Mouse (Mus musculus) lung, postnatal 10 days (tissue): ENCODE data around the gene Capn1.
A peak's percentile ranks its signal among the peaks of the same experiment; 100 is the strongest.

ENCODE experiments used
- DNase-seq: peaks from one replicate; pipeline ENCODE4 v3.0.0; 2021

The Capn1 gene

DNA sequence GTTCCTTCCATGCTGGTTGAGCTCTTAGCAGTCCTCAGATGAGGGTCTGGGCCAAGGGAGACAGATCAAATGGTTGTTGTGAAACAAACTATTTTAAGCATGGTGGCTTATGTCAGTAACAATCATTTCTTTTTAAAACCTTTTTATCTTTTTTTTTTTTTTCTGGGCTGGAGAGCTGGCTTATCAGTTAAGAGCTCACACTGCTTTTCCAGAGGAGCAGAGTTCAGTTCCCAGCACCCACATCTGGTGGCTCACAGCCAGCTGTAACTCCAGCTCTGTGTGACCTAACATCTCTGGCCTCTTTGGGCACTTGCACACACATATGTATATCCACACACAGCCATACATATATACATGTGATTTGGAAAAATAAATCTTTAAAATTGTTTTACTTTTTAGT lies 22.0 kb upstream of the Capn1 start:
- no peak for DNase-seq

DNA sequence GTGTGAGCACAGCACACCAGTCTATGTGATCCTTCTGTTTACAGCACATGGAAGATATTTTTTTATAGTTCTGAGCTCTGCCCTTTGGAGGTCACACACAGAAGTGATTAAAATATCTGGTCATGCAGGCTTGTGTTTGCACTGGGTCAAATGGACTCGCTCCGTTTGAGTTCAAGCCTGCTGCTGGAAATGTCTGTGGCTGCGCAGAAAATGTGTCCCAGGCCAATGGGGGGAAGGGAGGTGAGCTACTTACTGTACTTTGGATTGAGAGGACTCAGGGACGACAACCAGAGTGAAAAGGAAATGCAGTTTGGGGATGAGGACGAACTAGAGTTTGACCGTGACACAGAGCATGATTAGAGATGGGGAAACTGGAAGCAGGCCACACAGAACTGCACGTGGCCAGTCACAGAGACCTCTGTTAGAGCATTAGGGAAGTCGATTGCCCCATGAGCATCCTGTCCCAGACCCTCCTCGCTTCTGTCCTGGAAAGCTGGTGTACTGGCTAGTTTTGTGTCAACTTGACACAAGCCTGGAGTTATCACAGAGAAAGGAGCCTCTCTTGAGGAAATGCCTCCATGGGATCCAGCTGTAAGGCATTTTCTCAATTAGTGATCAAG lies 20.4 kb upstream of the Capn1 start:
- no peak for DNase-seq

DNA sequence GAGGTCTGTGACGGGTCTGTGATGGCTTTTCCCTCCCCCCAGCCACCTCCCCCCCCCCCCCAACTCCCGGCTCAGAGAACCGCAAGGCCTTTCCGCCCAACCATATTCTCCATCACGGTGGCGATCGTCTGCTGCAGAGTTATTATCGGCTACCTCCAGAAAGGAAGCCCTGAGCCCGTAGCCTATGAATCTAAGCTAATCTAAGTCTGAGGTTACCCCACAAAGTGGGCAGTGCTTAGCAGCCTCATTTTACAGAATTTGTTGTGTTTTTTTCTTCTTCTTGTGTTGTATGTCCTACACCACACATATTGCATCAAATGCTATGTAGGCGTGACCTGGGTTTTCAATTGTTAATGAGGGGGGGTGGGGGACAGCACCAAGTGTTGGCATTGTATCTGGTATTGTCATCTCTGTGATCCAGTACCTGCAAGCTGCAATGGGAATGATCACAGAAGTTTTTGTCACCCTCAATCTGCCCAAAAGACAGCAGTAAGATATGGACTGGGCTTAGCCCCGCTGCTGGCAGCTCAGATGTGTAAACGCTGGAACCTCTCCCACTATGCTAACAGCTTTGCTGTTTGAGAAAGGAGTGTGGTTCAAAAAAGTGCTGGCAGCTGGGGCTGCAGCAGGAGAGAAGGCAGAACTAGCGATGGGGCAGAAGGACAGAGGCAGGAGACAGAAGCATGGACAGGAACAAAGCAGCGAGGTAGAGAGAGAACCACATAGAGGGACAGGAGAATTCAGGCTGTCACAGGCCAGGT lies 15.0 kb upstream of the Capn1 start:
- no peak for DNase-seq

DNA sequence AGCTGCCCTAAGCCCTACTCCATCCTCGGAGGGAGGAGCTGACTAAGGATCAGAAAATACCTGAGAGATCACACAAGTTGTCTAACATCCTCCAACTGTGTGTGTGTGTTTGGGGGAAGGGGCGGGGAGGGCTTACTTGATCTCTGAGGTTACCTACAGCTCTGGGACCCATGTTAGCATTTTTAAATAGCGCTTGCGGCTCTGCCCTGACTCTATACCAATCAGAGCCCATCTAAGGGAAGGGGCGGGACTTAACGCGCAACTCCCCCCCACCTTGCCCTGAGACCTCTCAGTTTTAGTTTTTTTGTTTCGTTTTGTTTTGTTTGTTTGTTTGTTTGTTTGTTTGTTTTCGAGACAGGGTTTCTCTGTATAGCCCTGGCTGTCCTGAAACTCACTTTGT lies 13.7 kb upstream of the Capn1 start:
- DNase-seq, result no peak

DNA sequence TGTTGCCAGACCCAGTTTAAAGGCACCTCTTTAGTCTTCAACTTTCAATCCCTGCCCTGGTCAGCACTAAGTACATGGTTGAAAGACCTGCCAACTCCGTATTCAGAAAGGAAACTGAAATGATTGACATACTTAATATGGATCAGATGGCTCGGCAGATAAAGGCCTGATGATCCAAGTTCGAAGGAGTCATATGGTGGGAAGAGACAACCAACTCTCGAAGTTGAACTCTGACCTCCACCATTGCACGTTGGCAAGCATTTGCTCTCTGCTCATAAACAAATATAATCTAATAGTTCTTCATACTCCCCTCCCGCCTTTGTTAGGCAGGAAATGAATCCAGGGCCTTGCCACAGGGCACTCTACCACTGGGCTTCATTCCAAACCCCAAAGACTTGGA lies 13.3 kb upstream of the Capn1 start:
- DNase-seq, result peak; percentile 43

DNA sequence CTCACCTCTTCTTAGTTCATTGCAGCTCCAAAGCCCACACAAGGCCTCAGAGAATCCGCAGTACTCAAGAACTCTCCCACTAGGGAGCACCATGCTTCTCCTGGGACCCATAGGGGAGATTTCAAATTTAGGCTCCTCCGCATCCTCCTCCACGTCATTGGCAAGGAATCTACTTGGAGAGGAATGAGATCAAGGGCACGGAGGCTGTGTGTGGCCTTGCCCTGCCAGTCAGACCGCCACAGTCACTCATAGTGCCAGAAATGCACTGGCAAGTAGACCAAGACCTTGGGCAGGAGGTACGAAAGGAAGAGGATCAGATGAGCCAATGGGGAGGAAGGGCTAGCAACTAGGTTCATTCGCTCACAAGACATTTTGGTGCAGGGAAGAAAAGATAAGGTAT lies 8.2 kb upstream of the Capn1 start:
- no peak for DNase-seq

DNA sequence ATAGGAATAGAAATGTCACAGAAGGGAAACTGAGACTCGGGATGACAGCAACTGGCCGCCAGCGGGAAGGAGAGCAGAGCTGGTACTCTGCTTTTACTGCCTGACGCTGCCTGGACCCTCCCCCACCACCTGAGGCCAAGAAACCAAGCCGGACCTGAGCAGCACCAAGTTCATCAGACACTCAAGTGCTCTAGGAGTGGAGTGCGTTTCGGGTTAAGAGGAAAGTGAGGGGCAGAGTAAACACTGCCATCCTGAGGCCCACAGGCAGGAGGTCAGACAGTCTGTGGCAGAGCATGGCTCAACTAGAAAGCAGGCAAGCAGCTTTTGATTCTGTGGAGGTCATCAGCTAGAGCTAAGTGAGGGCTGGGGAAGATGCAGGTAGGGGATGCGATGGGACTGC lies 7.4 kb upstream of the Capn1 start:
- no peak for DNase-seq

DNA sequence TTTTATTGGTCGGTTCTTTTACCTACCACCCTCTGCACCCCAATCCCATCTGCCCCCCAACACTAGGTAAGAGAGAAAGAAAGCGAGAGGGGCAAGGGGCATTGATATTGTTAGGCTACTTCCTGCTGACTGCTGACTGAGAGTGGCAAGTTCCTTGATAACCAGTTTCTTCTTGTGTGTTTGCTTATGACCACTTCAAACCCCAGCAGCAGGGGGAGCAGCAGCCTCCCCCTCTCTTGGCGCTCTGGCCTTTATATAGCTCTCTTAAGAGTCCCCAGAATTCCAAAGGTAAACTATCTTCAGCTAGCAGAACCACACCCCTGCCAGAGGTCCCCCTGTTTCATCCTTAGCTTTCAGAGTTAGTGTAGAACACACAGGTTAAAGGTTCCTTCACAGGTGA lies 4.6 kb upstream of the Capn1 start:
- DNase-seq, result no peak

DNA sequence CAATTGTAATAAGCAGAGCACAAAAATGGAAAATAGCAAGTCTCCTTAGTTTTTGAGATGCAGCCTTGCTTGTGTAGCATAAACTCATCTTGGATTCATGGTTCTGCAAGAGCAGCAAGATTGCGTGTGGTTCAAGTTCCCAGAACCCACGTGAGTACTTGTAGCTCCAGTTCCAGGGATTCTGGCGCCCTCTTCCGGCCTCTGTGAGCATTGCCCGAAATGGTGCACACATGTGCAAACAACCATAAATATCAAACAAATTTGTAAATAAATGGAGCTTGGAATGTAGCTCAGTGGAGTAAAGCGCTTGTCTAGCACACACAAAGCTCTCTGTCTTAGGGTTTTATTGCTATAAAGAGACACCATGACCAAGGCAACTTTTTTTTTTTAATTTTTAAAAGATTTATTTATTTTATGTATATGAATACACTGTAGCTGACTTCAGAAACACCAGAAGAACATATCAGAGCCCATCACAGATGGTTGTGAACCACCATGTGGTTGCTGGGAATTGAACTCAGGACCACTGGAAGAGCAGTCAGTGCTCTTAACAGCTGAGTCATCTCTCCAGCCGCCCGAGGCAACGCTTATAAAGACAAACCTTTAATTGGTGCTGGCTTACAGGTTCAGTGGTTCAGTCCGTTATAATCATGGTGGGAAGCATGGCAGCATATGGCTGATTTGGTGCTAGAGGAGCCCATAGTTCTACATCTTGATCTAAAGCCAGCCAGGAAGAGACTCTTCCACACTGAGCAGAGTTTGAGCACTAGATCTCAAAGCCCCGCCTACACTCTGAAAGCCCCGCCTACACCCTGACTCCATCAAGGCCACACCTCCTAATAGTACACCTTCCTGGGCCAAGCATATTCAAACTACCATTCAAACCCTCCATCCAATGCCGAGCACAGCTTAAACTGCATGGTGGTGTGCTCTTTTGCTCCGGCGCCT lies 2.7 kb upstream of the Capn1 start:
- DNase-seq, result peak; percentile 95

DNA sequence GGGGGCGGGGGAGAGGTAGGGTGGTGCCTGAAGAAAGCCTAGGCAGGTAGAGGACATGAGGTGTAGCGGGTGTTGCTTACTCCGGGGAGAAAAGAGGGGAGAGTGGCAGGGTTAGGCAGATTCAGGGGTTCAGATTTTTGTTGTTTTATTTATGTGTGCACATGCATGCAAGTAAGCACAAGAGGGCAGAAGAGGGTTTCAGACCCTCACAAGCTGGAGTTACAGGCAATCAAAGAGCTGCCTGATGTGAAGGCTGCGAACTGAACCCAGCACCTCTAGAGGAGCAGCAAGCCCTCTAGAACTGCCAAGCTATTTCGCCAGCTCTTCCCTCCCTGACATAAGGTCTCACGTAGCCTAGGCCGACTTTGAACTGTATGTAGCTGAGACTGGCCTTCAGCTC lies 835 bp upstream of the Capn1 start:
- DNase-seq, result peak; percentile 27

DNA sequence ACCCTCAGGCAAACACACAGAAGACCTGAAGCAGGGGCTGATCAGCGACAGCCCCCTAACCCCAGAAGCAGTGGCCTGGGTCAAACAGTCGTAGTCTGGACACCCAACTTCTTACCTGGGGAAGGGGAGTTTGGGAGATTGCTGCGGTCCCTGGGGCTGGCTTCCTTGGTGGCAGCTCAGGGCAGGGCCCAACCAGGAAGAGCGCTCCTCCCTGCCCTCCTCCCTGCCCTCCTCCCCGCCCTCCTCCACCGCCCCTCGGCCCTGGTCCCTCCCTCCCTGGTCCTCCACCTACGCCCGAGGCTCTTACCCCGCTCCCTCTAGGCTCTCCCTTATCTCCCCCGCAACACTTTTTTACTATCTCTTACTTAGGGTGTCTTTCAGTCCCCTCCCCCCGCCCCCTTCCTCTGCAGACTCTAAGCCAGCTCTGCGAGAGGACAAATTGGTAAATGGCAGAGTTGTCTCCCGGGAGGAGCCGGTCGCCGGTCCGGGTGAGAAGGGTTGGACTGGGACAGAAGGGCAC lies 646 bp downstream of the Capn1 start:
- peak; percentile 65 for DNase-seq

DNA sequence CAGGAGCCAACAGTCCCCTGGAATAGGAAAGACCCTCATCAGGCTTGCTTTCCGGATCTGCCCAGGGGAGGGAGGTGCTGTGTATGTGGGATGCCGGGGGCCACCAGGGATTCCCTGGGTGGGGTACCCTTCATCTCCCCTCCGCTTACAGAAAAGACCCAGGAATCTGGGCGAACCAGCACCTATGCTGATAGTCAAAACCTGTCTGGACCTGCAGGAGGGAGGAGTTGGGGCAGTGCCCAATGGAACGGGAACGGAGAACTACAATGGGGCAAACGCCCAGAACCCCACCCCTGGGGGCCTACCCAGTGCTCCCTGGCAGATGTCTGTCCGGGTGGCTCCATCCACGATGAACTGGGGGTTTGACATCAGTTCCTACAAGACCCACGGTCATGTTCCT lies 2.0 kb downstream of the Capn1 start:
- DNase-seq, result no peak

DNA sequence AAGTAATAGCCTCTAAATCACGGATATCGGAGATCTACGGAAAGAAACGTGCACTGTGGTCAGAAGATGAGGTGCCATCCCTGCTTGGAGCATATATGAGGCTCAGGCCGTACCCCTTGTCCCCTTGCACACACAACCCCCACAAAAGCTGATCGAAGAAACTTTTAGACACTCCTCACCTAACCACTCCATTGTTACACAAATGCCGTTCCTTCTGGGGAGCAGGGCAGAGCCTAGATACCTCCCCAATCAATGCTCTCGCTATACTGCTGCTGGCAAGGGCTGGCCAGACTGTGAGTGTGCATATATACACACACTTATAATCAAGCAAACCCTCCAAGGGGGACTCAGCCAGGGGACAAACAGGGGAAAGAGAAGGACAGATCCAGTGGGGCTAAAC lies 6.6 kb downstream of the Capn1 start:
- DNase-seq, result no peak

DNA sequence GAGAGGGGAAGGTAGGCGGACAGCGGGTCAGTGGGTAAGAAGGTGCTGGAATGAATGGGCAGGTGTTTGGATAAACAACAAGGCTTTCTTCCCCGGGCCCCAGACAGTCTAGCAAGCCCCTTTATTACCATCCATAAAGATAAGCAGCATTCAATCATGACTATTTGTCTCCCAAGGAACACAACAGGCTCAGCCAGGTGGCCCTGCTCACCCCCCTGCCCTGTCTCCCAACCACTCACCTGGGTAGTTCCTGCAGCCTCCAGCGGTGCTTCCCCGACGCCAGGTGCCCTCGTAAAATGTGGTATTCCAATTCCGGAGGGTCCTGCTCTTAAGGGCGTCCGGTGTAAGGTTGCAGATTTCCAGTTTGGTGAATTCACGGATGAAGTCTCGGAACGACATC lies 8.7 kb downstream of the Capn1 start:
- DNase-seq, result no peak

DNA sequence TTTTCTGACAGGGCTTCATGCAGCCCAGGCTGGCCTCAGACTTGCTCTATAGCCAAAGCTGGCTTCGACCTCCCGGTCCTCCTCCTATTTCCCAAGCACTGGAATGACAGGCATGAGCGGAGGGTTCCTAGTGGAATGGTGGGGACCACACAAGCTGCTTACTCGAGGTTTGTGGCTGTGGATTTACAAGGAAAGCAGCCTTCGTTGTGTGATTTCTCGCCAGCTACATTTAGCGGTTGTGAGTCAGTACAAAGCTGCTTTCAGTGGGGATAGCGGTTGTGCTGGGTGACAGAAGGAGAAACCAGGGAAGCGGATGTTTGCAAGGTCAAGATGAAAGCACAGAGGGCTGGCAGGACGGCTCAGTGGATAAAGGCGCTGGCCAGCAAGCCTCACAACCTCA lies 10.2 kb downstream of the Capn1 start:
- no peak for DNase-seq

DNA sequence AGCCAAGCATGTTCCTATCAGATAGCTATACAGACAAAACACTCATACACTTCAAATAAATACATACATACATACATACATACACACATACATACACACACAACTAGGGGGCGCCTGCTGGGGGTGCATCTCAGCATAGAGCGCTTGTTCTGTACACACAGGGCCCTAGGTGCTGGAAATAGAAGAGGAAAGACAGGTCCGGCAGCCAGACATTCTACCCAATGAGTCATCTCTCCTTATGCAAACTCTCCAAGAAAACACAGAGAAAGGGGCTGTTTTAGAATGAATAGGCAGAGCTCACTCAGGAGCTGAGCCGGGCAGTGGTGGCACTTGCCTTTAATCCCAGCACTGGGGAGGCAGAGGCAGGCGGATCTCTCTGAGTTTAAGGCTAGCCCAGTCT lies 15.7 kb downstream of the Capn1 start:
- no peak for DNase-seq

DNA sequence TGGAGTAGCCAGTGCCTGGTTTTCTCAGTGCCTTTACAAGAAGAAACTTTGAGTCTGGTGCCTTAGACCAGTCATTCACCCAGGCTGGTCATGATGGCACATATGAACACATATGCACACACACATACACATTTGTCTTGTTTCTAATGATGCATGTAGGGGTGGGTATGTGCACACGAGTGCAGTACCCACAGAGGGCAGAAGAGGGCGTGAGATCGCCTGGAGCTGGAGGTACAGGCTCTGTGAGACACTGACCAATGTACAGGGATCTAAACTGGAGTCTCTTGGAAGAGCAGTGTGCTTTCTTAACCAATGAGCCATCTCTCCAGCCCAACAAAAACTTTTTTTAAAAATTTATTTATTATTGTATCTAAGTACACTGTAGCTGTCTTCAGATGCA lies 17.5 kb downstream of the Capn1 start:
- no peak for DNase-seq

DNA sequence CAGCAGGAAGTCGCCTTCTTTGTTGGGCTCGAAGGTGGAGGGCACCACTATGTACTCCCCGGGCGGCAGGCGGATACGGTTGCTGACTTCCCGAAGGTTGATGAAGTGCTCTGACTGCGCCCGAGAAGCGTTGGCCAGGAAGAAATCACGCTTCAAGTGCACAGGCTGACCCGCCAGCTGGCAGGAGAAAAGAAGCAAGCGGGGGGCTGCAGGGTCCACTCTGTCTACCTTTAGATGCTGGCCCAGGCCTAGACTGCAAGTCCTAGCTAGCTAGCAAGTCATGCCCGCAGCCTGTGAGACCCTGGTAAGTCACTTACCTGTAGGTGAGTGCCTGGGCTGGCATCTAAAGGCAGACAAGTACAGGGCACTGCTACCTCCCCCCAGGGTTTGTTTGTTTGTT lies 21.0 kb downstream of the Capn1 start:
- no peak for DNase-seq

DNA sequence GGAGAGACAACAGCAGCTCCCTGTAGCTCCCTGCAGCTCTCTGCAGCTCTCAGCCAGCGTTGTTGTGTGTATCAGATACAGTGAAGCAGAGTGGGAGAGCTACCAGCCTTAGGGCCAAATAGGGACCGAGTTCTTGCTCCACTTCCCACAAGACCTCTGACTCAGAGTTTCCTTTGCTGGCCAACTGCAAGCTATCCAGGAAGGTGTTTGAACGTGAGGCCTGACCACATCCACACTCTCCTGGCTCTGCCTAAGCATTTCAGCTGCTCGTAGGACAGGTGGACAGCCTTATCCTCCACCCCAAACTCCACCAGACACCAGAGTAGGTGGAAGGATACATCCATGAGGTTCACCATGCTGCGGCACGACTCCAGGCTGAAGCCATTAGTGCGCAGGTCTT lies 23.7 kb downstream of the Capn1 start:
- no peak for DNase-seq

DNA sequence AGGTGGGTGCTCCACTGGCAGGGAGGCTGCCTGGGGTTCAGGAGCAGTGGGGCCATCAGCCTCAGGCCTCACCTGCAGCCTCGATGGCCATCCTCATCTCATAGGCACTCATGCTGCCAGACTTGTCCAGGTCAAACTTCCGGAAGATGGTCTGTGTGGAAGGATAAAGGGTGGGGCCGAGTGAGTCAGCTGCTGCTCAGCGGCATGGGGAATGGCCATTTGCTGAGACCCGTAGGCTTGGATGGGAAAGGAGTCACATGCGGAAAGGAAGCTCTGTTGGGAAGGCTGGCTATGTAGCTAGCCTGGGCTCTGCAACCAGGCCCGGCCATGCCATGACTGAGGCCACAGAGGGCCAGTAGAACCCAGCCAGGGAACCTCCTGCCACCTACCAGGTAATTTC lies 24.2 kb downstream of the Capn1 start:
- DNase-seq, result no peak

DNA sequence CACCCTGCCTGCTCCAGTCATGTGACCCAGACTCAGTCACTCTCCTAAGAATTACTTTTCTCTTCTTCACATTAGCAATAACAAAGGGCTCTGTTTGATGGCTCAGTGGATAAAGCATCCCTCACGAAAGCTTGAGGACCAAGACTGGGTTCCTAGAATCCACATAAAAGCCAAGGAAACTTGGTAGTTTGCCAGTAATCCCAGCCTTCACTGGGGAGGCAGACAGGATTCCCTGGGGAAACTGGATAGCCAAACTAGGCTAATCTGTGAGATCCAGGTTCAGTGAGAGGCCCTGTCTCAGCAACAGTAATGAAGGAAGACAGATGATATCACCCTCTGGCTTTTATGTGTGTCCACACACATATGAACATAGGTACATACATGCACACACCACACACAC lies 24.8 kb downstream of the Capn1 start:
- no peak for DNase-seq

DNA sequence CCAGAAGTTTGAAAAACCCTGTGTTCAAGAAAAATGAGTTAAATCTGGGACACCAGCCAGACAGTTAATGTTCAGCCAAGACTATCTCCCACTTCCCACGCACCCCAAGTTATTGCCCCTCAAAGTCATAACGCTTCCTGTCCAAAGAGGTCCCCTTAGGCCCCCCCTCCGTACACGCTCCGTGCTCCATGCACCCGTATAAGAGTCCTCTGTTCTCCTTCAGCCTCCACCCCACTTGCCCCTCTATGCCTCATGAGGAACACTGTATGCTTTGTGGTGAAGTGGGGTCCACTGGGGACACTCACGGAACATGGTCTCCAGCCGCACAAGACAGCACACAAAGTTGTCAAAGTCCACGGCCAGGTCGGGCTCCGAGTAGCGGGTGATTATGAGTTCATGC lies 25.7 kb downstream of the Capn1 start:
- no peak for DNase-seq

DNA sequence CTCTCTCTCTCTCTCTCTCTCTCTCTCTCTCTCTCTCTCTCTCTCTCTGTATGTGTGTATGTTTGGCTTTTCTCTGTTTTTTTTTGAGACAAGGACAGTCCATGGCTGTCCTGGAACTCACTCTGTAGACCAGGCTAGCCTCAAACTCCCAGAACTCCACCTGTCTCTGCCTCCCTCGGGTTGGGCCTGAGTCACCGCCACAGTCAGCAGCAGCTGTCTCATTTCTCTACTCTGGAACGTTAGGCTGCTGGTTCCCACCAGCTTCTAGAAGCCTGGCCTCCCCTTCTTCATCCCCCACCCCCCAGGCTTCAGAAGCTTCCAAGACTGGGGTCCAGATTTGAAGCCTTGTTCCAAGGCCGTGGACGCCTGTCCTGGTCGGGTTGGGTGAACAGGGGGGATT lies 26.1 kb downstream of the Capn1 start:
- no peak for DNase-seq
